Mouse (Mus musculus): ENCODE measurements around the gene Bmi1. TPM values are rescaled to one million over a fixed set of nuclear protein-coding genes. Genes with fewer than 3 reads are reported as not detected.

Bmi1 gene
- polyA plus RNA-seq, 1 experiment from 2014 or later: 10.5 TPM

DNA sequence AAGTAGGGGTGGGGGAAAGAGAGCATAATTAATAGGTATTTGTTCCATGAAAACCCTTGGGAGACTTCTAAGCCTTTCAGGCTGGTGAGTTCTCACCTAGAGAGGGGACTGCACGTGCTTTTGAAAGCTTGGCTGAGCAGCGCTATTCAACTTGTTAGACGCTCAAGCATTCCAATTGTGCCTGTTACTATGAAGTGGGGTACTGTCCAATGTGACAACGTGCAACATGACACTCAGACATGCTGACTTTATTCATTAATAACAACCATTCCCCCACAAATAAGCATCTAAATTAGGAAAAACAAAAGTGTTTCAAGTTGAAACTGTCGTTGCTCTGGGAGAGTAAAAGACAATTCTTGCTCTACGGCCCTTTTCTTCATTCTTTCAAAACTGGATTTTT is 5.8 kb upstream of the Bmi1 start:
- Histone ChIP-seq H3K9ac (ENCODE audit: low read length) (no peak overlapping the region), H3K4me1 (replicated peaks; ENCODE audit: control insufficient read depth, insufficient read depth) (no peaks in the 10 kb centered on the region), H3K9me3 (ENCODE audit: control insufficient read depth, low read length) (no peaks in the 10 kb centered on the region), H3K36me3 (ENCODE audit: control insufficient read depth, insufficient read depth, low read length) (no peaks in the 10 kb centered on the region), H3K4me2 (replicated peaks; ENCODE audit: low read depth) (no peak overlapping the region), H3K27me3 (ENCODE audit: control insufficient read depth, insufficient read depth, low read length) (no peaks in the 10 kb centered on the region), H3K27ac (replicated peaks) (no peak overlapping the region), H3K4me3 (ENCODE audit: low read depth, low read length) (no peak overlapping the region)
- TF ChIP-seq EP300 (optimal IDR thresholded peaks at IDR 0.05) (no peak), CTCF (IDR thresholded peaks at IDR 0.05; ENCODE audit: low read depth) (no peak)
- ATAC-seq (ENCODE audit: low FRiP score, low TSS enrichment) (no peak), DNase-seq (ENCODE audit: low spot score) (no peak)
- 68% methylated on average over 6 of the region's 6 CpGs for WGBS

DNA sequence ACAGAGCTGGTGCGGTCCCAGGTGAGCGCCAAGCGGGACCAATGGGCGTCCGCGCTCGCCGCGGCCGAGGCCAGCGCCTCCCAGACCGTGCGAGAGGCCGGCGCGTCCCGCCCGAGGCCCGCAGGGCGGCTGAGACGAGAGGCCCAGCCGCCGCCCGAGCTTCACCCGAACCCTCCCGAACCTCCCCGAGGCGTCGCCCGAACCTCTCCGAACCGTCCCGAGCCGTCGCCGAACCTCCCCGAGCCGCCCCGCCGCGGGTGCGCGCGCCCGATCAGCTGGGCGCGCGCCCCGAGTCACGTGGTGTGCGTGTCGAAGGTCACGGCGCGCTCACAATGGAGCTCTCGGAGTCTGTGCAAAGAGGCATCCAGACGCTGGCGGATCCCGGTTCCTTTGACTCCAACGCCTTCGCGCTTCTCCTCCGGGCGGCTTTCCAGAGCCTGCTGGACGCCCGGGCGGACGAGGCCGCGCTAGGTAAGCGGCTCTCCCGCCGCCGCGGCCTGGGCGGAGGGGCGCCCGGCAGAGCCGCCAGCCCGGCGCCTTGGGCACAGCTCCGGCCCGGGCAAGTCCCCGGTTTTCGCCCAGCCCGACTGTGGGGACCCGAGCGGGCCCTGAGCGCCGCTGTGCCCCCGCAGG is 4.6 kb upstream of the Bmi1 start, which contains the start of gene Commd3:
Gene Commd3, plus strand, starts transcription at position 252 of the 633 bp plus-strand sequence.
- Histone ChIP-seq H3K27ac (replicated peaks) (peak within 1 kb of the TSS; percentile 99), H3K4me1 (replicated peaks; ENCODE audit: control insufficient read depth, insufficient read depth) (no peaks in the 10 kb centered on the region), H3K4me2 (replicated peaks; ENCODE audit: low read depth) (peak within 1 kb of the TSS; percentile 88), H3K4me3 (ENCODE audit: low read depth, low read length) (peak within 1 kb of the TSS; percentile 90), H3K27me3 (ENCODE audit: control insufficient read depth, insufficient read depth, low read length) (no peaks in the 10 kb centered on the region), H3K9me3 (ENCODE audit: control insufficient read depth, low read length) (no peaks in the 10 kb centered on the region), H3K9ac (ENCODE audit: low read length) (peak within 1 kb of the TSS; percentile 98), H3K36me3 (ENCODE audit: control insufficient read depth, insufficient read depth, low read length) (no peaks in the 10 kb centered on the region)
- ATAC-seq (ENCODE audit: low FRiP score, low TSS enrichment): peak; percentile 98
- TF ChIP-seq CTCF (IDR thresholded peaks at IDR 0.05; ENCODE audit: low read depth) (no peak), EP300 (optimal IDR thresholded peaks at IDR 0.05) (no peak)
- under 1% methylated on average over 83 of the region's 91 CpGs for WGBS
- peak; percentile 97 for DNase-seq (ENCODE audit: low spot score)

DNA sequence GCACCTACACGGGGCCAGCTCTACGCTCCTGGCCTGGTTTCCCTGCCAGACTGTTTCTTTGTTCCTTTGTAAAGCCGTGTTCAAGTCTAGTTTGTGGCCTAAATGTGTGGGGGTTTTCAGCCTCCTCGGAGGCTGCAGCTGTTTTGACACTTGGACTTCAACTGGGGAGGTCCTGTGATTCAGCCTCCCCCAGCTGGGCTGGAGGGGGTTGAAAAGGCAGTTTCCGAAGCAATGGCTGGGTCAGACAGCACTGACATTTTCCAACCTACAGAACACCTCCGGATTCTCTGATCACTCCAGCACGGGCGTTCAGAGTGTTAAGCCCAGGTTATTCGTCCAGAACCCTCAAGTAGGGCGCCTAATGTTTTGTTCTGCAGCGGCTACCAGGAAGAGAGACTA is 4.1 kb upstream of the Bmi1 start:
- H3K9ac ChIP-seq (ENCODE audit: low read length): peak overlapping the region; percentile 98

DNA sequence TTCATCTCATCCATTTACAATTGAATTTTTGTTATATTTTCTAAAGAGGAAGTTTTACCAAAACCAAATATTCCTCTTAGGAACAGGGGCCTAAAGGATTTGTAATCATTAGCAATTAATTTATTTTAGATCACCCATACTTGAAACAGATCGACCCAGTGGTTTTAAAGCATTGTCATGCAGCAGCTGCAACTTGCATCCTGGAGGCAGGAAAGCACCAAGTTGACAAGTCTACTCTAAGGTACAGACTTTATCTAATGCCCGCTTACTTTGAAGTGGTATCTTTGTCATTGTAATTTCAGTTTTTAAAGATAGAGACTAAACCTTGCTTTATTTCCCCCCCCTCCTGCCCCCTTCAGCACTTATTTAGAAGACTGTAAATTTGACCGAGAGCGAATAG is 3.1 kb upstream of the Bmi1 start:
- 73% methylated on average over 4 of the region's 4 CpGs for WGBS
- no peak overlapping the region for H3K27ac ChIP-seq (replicated peaks)
- ATAC-seq (ENCODE audit: low FRiP score, low TSS enrichment): no peak

More for the DNA sequence above, 4.1 kb upstream of the Bmi1 start:
- no peak for DNase-seq (ENCODE audit: low spot score)
- no peaks in the 10 kb centered on the region for H3K9me3 ChIP-seq (ENCODE audit: control insufficient read depth, low read length)
- no peaks in the 10 kb centered on the region for H3K36me3 ChIP-seq (ENCODE audit: control insufficient read depth, insufficient read depth, low read length)
- H3K4me2 ChIP-seq (replicated peaks; ENCODE audit: low read depth): peak overlapping the region; percentile 88
- peak overlapping the region; percentile 99 for H3K27ac ChIP-seq (replicated peaks)
- under 1% methylated on average over 11 of the region's 11 CpGs for WGBS
- H3K27me3 ChIP-seq (ENCODE audit: control insufficient read depth, insufficient read depth, low read length): no peaks in the 10 kb centered on the region
- no peaks in the 10 kb centered on the region for H3K4me1 ChIP-seq (replicated peaks; ENCODE audit: control insufficient read depth, insufficient read depth)
- no peak for ATAC-seq (ENCODE audit: low FRiP score, low TSS enrichment)
- peak overlapping the region; percentile 90 for H3K4me3 ChIP-seq (ENCODE audit: low read depth, low read length)
- TF ChIP-seq EP300 (optimal IDR thresholded peaks at IDR 0.05): no peak
- TF ChIP-seq CTCF (IDR thresholded peaks at IDR 0.05; ENCODE audit: low read depth): no peak

DNA sequence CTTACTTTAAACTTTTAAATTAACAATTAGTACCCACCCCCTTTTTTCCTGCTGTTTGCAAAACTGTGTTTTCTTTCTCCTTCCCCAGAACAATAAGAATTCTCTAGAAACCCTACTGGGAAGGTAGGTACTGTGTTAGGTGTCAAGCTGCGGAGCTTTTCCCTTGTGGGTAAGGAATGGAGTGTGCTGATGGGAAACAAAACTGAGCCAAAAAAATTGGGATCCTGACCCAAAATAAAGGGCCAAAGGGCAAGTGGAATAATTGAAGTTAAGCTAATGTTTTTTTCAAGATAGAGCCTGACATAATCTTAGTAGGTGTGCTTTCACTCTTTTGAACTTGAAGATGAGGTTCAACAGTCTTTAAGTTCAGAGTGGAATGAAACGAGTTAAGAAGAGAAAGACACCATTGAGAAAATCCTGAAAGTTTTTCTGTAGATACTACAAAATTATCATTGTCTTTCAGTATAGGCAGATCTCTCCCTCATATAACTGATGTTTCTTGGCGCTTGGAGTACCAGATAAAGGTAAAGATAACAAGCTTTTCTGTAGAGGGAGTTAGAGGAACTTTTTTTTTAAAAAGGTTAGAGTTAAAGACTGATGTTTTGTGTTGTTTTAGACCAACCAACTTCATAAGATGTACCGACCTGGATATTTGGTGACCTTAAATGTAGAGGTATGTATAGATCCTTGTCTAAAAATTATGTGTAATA is 2.5 kb upstream of the Bmi1 start:
- Histone ChIP-seq H3K27ac (replicated peaks) (no peak overlapping the region), H3K4me1 (replicated peaks; ENCODE audit: control insufficient read depth, insufficient read depth) (no peaks in the 10 kb centered on the region), H3K9ac (ENCODE audit: low read length) (no peak overlapping the region), H3K4me2 (replicated peaks; ENCODE audit: low read depth) (no peak overlapping the region), H3K9me3 (ENCODE audit: control insufficient read depth, low read length) (no peaks in the 10 kb centered on the region), H3K4me3 (ENCODE audit: low read depth, low read length) (no peak overlapping the region), H3K36me3 (ENCODE audit: control insufficient read depth, insufficient read depth, low read length) (no peaks in the 10 kb centered on the region), H3K27me3 (ENCODE audit: control insufficient read depth, insufficient read depth, low read length) (no peaks in the 10 kb centered on the region)
- no peak for TF ChIP-seq CTCF (IDR thresholded peaks at IDR 0.05; ENCODE audit: low read depth)
- TF ChIP-seq EP300 (optimal IDR thresholded peaks at IDR 0.05): no peak
- DNase-seq (ENCODE audit: low spot score) (no peak), ATAC-seq (ENCODE audit: low FRiP score, low TSS enrichment) (no peak)
- 82% methylated on average over 4 of the region's 4 CpGs for WGBS

More for the DNA sequence above, 3.1 kb upstream of the Bmi1 start:
- no peak for DNase-seq (ENCODE audit: low spot score)
- TF ChIP-seq CTCF (IDR thresholded peaks at IDR 0.05; ENCODE audit: low read depth): no peak
- no peak for TF ChIP-seq EP300 (optimal IDR thresholded peaks at IDR 0.05)
- no peak overlapping the region for H3K4me3 ChIP-seq (ENCODE audit: low read depth, low read length)
- no peak overlapping the region for H3K4me2 ChIP-seq (replicated peaks; ENCODE audit: low read depth)
- no peaks in the 10 kb centered on the region for H3K36me3 ChIP-seq (ENCODE audit: control insufficient read depth, insufficient read depth, low read length)
- no peaks in the 10 kb centered on the region for H3K9me3 ChIP-seq (ENCODE audit: control insufficient read depth, low read length)
- H3K27me3 ChIP-seq (ENCODE audit: control insufficient read depth, insufficient read depth, low read length): no peaks in the 10 kb centered on the region
- no peak overlapping the region for H3K9ac ChIP-seq (ENCODE audit: low read length)
- no peaks in the 10 kb centered on the region for H3K4me1 ChIP-seq (replicated peaks; ENCODE audit: control insufficient read depth, insufficient read depth)
